Mouse (Mus musculus) limb, embryonic 11.5 days (tissue): ENCODE measurements around the gene Syt13. TPM values are rescaled to one million over a fixed set of nuclear protein-coding genes. Genes with fewer than 3 reads are reported as not detected.

Source experiments
- ATAC-seq: fragments of 200-750 bp; cut with Nextera tagmentation; 2 replicates; pipeline ENCODE4 v1.8.0; 2017; ENCODE audit warnings: low read depth; ENCODE audit not compliant: insufficient number of reproducible peaks, low FRiP score, low TSS enrichment
- DNase-seq: peaks from one replicate; pipeline ENCODE4 v3.0.0-alpha.2; 2015; ENCODE audit warnings: low spot score
- H3K27ac ChIP-seq: fragments of 300-500 bp; sonication (generic); replicated peaks from 2 replicates; pipeline ENCODE4 v1.5.1; 2014; ENCODE audit warnings: low read depth, mild to moderate bottlenecking, low read length
- H3K27me3 ChIP-seq: fragments of 300-500 bp; sonication (generic); 2 replicates; pipeline ENCODE4 v1.6.1; 2014; ENCODE audit warnings: mild to moderate bottlenecking, low read length, mixed read lengths; ENCODE audit not compliant: control insufficient read depth, insufficient read depth
- H3K36me3 ChIP-seq: fragments of 300-500 bp; sonication (generic); 2 replicates; pipeline ENCODE4 v1.6.1; 2014; ENCODE audit warnings: mild to moderate bottlenecking, low read length, moderate library complexity, mixed read lengths; ENCODE audit not compliant: control insufficient read depth, insufficient read depth
- H3K4me1 ChIP-seq: fragments of 300-500 bp; sonication (generic); 2 replicates; pipeline ENCODE4 v1.6.1; 2014; ENCODE audit warnings: low read length, mixed read lengths; ENCODE audit not compliant: control insufficient read depth, insufficient read depth
- H3K4me2 ChIP-seq: fragments of 300-500 bp; sonication (generic); 2 replicates; pipeline ENCODE4 v1.6.1; 2014; ENCODE audit warnings: low read depth, mild to moderate bottlenecking, moderate library complexity; ENCODE audit not compliant: severe bottlenecking
- H3K4me3 ChIP-seq: fragments of 300-500 bp; sonication (generic); 2 replicates; pipeline ENCODE4 v1.5.1; 2014; ENCODE audit warnings: low read depth, low read length
- H3K9ac ChIP-seq: fragments of 300-500 bp; sonication (generic); 2 replicates; pipeline ENCODE4 v1.6.1; 2014; ENCODE audit warnings: mild to moderate bottlenecking, low read length
- H3K9me3 ChIP-seq: fragments of 300-500 bp; sonication (generic); 2 replicates; pipeline ENCODE4 v1.6.1; 2016; ENCODE audit warnings: low read length; ENCODE audit not compliant: control insufficient read depth
- WGBS: fragments of 180-500 bp; shearing (Covaris S2); extraction: QIAGEN DNeasy Blood & Tissue Kit; methylation state at CpG from one replicate; pipeline ENCODE4 v1.1.7; 2014; 5-methylcytosine and 5-hydroxymethylcytosine counted together
- polyA plus RNA-seq: library from polyadenylated mRNA; unstranded; fragments of >200 nt; fragmentation: Nextera tagmentation; extraction: Ambion mirVana; gene quantifications from 2 replicates; pipeline ENCODE4 v1.2.1, GENCODE M21; 2014

The Syt13 gene
- polyA plus RNA-seq, 1 experiment from 2014 or later, result 5.4 TPM

DNA sequence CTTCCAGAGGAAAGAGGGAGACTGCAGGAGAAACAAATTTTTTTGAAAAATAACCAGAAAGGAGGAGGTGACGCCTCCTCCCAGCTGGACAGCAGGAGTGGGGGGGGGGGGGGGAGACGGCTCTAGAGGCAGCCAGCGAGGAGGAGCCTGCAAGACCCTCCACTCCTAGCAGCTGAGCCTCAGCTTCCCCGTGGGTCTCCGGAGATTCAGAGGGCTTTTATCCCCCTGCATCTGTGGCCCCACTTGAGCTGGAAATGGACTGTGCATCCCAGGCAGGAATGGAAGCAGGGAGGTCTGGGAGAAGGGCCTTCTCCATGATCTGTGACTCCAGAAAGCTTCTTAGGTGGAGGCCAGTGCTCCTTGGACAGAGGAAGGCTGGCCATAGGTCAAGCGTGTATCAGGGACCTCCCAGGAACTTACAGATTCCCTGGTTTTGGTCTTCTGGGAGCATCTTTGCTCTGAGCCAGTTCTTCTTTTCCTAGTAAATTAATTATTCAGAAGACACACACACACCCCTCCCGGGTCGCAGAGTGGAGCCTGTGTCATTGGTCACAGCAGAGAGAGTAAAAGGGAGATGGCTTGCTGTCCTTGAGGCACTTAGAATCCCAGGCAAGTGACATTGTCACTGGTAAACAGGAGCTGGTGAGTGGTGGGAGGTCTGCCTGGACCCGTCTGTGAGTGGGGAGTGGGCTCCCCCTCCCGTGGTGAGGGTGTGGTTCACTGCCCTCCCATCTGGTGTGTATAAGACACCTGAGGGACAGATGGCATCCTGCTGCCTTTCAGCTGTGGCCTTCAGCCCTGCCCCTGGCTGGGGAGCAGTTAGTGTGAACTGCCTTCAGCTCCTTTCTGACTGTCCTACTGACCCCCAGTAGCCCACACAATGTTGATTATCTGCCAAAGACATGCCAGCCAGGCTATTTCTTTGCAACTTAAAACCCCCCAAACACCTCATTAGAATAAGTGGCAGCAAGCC lies 1.0 kb downstream of the Syt13 start:
- H3K36me3 ChIP-seq, result no peaks in the 10 kb centered on the region
- H3K27me3 ChIP-seq, result peaks cover 22% of the 10 kb centered on the region
- H3K9ac ChIP-seq, result no peak overlapping the region
- H3K27ac ChIP-seq, result no peak overlapping the region
- H3K4me1 ChIP-seq, result peaks cover 39% of the 10 kb centered on the region
- DNase-seq (no peak), ATAC-seq (no peak)
- no peaks in the 10 kb centered on the region; the same call in 1 of the 2 replicates for H3K9me3 ChIP-seq
- WGBS, result 15% methylated on average over 10 of the region's 10 CpGs
- H3K4me3 ChIP-seq, result peak overlapping the region; percentile 35; the same call in 1 of the 2 replicates
- H3K4me2 ChIP-seq, result peak overlapping the region; percentile 85

DNA sequence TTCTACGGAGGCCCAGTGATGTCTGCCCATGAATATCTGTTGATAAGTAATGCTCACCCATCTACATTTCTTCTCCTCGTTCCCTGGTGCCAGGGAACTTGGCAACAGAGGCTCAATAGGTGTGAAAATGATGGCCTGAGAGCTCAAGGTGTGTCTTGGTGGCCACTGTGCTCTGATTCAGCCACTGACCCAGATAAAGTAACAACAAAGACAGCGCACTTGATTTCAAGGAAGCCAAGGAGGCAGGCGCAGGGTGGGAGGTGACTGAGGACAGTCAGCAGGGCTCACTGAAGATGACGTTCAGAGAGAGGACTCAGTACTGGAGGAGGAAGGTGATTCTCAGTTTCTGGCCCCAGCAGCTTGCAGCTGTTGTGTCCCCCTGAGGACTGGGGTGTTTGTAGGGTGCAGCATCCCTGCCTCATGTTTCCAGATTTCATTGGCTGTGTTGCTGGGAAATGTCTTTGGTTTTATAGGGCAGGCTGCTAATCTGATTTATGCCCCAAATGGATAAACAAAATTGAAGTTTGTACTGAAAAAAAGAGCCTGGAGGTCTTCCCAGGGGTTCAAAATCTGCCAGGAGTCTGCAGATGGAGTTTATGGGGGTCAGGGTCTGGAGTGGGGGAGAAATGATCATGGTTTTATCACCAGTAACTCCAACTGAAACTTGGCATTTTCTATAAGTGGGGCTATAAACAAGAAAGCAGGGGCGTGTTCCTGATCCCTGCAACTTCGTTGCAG lies 2.7 kb downstream of the Syt13 start:
- H3K4me1 ChIP-seq, result peaks cover 39% of the 10 kb centered on the region
- no peaks in the 10 kb centered on the region for H3K36me3 ChIP-seq
- WGBS, result 34% methylated on average over 7 of the region's 7 CpGs
- no peak; the same call in 1 of the 2 replicates for ATAC-seq
- H3K4me3 ChIP-seq, result no peak overlapping the region
- H3K9ac ChIP-seq, result no peak overlapping the region
- H3K4me2 ChIP-seq, result no peak overlapping the region
- H3K27me3 ChIP-seq, result peaks cover 22% of the 10 kb centered on the region
- H3K27ac ChIP-seq, result no peak overlapping the region
- no peaks in the 10 kb centered on the region; the same call in 1 of the 2 replicates for H3K9me3 ChIP-seq
- DNase-seq, result no peak

DNA sequence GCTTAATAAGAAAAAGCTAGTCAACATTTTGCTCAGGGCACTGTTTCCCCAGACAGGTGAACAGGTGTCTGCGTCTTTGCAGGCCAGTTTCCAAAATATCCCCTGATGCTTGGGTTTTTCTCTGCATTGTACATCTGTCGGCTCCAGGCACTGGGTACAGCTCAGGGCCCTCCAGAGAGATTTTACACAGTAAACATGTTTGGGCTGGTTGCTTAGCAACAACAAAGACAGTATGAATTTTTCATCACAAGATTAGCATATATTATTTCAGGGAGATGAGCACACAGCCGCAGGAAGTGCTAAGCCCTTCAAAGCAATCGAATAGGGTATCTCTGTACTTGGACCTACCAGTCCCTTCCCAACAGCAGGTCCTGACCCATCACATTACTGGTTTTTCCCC lies 5.8 kb downstream of the Syt13 start:
- H3K4me1 ChIP-seq, result peaks cover 16% of the 10 kb centered on the region
- H3K9ac ChIP-seq, result no peak overlapping the region
- no peak for ATAC-seq
- WGBS, result 83% methylated on average over 4 of the region's 4 CpGs
- no peak for DNase-seq
- H3K27me3 ChIP-seq, result 0 out of 2 replicates have a peak, but pooled peaks cover 2% of the 10 kb centered on the region
- no peaks in the 10 kb centered on the region; the same call in 1 of the 2 replicates for H3K9me3 ChIP-seq
- no peak overlapping the region for H3K27ac ChIP-seq
- no peaks in the 10 kb centered on the region for H3K36me3 ChIP-seq
- H3K4me2 ChIP-seq, result no peak overlapping the region
- no peak overlapping the region for H3K4me3 ChIP-seq

DNA sequence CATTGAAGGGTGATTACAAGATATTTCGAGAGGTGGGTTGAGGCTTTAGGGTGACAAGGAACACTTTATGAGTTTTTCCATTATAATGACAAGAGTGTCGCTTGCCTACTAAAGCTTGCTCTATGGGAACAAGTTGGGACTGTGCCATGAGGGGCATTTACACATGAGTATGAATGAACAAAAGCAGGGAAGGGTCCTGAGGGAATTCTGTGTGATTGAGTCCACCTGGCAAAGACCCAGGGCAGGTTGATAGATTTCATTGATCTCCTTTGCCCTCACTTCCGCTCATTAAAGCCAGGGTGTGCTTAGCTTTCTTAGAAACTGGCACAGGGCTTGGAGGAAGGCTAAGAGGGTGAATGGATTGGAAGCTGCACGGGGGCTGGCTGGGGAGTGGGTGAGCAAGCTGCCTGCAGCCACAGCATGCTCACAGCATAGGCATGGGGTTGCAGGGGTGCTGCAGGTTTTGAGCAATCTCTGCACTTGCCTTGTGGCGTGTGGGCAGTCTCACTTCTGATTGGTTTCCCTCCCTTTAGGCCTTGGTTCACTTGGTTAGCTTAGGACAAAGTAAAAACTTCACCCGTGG lies 9.9 kb downstream of the Syt13 start:
- H3K4me2 ChIP-seq, result no peak overlapping the region
- H3K4me3 ChIP-seq, result no peak overlapping the region
- no peaks in the 10 kb centered on the region for H3K27me3 ChIP-seq
- WGBS, result 70% methylated on average over 6 of the region's 6 CpGs
- no peak for DNase-seq
- H3K4me1 ChIP-seq, result 0 out of 2 replicates have a peak, but pooled peaks cover 3% of the 10 kb centered on the region
- ATAC-seq, result no peak
- no peak overlapping the region for H3K9ac ChIP-seq
- no peaks in the 10 kb centered on the region; the same call in 1 of the 2 replicates for H3K9me3 ChIP-seq
- H3K36me3 ChIP-seq, result no peaks in the 10 kb centered on the region
- no peak overlapping the region for H3K27ac ChIP-seq

DNA sequence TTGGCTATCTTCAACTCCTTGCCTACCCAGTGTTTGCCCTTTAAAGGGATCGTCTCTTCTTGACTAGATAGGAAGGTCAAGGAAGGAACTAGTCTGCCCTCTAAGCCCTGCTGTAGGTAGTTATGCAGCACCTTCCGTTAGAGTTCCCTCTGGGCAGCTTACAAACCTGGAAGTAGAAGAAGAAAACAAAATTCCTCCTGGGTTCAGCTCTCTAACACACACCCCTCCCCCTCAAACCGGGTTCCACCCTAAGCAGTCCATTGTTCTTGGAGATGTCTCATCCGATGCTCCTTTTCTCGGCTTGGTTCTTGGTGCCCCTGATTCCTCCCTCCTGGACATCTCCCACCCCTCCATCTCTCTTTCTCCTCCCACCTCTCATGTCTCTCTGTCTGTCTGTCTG lies 14.8 kb downstream of the Syt13 start:
- H3K27ac ChIP-seq, result no peak overlapping the region
- ATAC-seq (no peak), DNase-seq (no peak)
- peaks cover 7% of the 10 kb centered on the region for H3K4me1 ChIP-seq
- no peaks in the 10 kb centered on the region for H3K9me3 ChIP-seq
- no peaks in the 10 kb centered on the region for H3K36me3 ChIP-seq
- H3K4me3 ChIP-seq, result no peak overlapping the region
- H3K27me3 ChIP-seq, result no peaks in the 10 kb centered on the region
- H3K9ac ChIP-seq, result no peak overlapping the region
- H3K4me2 ChIP-seq, result no peak overlapping the region
- WGBS, result 72% methylated on average over 5 of the region's 5 CpGs

DNA sequence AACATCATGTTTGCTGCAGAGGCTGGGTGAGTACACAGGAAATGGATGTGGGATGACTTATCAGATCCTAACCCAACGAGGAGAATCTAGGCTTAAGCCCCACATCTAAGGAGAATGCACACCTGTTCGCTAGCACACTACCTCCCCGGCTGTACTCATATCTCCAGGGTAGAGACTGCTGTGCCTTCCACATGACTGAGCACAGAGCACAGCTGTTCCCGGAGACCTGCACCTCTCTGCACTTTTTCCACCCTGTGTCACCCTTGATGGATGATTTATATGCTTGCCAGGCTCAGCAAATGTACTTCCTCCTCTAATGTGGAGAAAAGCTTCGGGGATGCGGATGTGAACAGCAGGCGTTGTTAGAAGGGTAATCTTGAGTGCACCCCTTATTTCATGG lies 16.2 kb downstream of the Syt13 start:
- Histone ChIP-seq H3K27ac (no peak overlapping the region), H3K4me3 (no peak overlapping the region), H3K9ac (no peak overlapping the region), H3K4me2 (no peak overlapping the region), H3K4me1 (peaks cover 16% of the 10 kb centered on the region), H3K9me3 (no peaks in the 10 kb centered on the region), H3K36me3 (no peaks in the 10 kb centered on the region), H3K27me3 (no peaks in the 10 kb centered on the region)
- DNase-seq, result no peak
- ATAC-seq, result no peak
- WGBS, result 72% methylated on average over 7 of the region's 7 CpGs

DNA sequence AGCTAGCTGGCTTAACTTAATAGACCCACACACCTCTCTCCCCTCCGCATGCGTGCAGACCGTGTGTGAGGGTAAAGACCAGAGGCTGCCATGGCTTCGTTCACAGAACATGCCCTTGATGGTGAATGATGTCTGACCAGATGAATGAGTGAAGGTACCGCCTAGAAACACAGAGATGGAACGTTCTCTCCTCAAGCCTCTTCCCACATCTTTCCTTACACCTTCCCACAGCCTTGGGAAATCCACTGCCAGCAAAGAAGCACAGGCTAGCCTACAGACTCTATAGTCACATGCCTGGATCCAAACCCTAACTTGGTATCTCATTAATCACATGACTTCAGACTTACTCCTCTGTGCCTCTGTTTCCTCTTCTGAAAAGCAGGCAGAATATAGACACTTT lies 18.5 kb downstream of the Syt13 start:
- H3K9me3 ChIP-seq, result no peaks in the 10 kb centered on the region
- no peak overlapping the region for H3K9ac ChIP-seq
- H3K27me3 ChIP-seq, result no peaks in the 10 kb centered on the region
- no peak for DNase-seq
- 93% methylated on average over 6 of the region's 6 CpGs for WGBS
- H3K36me3 ChIP-seq, result no peaks in the 10 kb centered on the region
- H3K27ac ChIP-seq, result no peak overlapping the region
- H3K4me1 ChIP-seq, result peaks cover 20% of the 10 kb centered on the region
- no peak overlapping the region for H3K4me3 ChIP-seq
- no peak for ATAC-seq
- H3K4me2 ChIP-seq, result no peak overlapping the region
